Mouse (Mus musculus) cortical plate, adult 2 months (tissue): ENCODE measurements at regions not wholly inside any gene's neighbourhood (a gene's known extent, or its start where the extent isn't known, plus 50 kb on each side); places are given as distances from the start of the nearest gene placed in this dataset.

ENCODE experiments used
- CTCF ChIP-seq: fragments of 200-500 bp; IDR thresholded peaks from 2 replicates; pipeline ENCODE4 v1.5.1; 2011; ENCODE audit warnings: mild to moderate bottlenecking, control low read depth, low read length; ENCODE audit not compliant: insufficient read depth; ENCODE audit errors: extremely low read depth
- POLR2A ChIP-seq: fragments of 200-500 bp; IDR thresholded peaks from 2 replicates; pipeline ENCODE4 v1.6.1; 2011; ENCODE audit warnings: mild to moderate bottlenecking, low read length, control low read depth; ENCODE audit not compliant: insufficient read depth; ENCODE audit errors: extremely low read depth

DNA sequence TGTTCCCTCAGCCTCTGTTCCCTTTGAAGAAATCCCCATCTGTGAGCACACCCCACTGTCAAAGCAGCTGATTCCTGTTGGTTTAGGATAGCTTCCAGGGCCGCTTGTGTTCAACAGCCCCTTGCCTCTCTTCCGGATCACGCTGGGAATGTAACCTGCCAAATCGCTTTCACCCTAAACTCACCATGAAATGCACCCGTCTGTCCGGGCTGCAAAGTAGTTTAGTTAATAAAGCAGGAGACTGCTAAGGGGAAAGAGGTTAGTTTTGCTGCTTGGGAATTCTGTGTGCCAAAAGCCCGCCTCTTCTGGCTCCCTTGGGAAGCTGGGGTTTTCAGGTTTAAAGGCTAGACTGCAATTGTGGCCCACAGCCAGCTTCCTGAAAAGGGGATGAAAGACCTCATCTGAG, 1278.9 kb downstream of the Gsdmc2 start:
- TF ChIP-seq CTCF (no peak), POLR2A (no peak)
